Mouse (Mus musculus): ENCODE measurements around the gene AY761185. TPM values are rescaled to one million over a fixed set of nuclear protein-coding genes. Genes with fewer than 3 reads are reported as not detected.
"Not testable (repeated sequence)": the region's sequence is repeated elsewhere in the genome, so short reads cannot be mapped to it uniquely, and the experiment has no call there.

AY761185 gene
- not detected for total RNA-seq (2021)
- long read RNA-seq, experiment 1, result 0 reads
- long read RNA-seq, experiment 2, result 0 reads

DNA sequence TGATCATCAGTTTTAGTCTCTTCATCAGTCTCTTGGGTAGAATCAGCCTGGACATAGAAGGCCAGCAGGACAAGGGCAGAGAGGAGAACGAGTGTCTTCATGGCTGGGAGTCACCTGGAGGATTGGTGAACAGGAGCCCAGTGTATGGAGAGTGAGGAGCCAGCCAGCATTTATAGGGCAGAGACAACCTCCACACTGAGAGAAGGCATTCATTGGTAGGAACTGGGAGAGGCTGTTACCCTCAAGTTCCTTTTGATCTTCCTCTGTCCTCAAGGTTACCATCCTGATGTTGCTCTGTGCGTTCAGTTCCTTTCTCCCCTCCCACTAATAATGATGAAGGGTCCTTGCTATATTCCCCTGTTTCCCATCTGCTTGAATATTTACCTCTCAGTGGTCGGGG is at the start of gene AY761185:
Gene AY761185 (minus strand): TSS at position 101 of the 400 bp plus-strand sequence.
- no peak for DNase-seq (ENCODE audit: low spot score in 2 of 2)

DNA sequence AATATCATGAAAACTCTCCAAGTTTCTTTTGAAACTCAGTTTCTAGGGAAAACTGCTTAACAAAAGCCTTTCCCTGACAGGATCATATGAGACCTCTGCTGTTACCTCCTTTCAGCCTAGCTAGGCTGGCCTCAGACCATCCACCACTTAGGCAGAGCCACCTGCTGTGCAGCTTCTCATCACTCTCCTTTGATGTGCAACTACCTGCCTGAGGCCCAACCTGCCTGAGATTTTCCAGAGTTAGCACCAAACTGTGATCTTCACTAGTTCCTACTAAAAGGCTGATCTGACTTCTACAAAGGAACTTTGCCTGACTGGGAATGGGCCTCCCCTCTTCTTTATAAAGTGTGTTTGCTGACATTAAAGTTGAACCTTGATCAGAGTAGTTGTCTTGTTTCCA is 49.5 kb upstream of the AY761185 start:
- DNase-seq (ENCODE audit: low spot score in 2 of 2), result not testable (repeated sequence)

DNA sequence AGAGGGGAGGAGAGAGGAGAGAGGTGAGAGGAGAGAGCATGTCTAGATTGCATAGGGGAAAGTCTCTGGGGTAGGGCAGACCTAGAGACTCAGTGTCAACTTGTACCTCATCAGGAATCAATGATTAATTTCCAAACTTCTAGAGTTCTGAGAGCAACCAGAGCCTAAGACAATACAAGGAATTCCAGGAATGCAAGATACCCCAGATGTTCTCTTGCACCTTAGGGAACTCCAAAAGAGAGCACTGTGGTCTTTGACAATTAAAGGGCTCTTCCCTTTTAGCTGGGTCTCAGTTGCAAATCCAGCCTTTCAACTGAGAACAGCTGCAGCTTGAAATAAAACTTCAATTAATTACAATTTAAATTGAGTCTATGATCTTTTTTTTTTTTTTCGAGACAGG is 35.3 kb upstream of the AY761185 start:
- no peak for DNase-seq (ENCODE audit: low spot score in 2 of 2)

DNA sequence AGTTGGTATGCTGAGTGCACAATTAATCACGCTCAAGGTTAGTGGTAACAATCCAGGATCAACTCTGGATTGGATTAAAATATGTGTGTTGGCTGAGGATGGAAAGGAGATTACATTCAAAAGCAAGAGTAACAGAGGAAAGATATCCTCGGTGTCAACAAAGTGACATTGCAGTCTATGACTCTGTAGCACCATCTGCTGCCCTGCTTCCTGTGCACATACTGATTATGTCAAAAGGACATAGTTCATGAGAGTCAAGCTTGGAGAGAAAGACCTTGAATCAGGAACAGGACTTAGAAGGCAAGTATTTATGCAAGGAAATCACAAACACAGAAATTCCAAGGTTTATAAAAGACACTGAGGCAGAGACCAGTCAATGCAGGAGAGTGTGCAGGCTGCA is 20.0 kb upstream of the AY761185 start:
- DNase-seq (ENCODE audit: low spot score in 2 of 2), result no peak

DNA sequence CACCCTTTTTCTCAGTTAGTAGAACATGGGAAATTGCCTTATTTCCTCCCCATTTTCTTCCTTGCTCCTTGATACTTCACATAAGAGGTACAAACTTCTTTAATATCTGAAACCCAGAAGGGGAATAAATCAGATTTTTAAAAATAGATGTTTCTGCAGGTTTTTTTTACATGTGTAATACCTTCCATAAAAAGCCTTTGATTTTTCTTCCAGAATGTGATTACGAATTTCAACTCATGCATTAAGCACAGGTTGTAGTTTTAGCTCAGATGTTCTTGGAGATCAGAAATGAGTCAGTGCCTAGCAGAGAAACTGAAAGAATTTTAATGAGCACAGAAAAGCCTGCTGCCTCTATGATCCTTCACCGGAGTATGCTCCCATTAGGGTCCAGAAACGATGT is 22.5 kb downstream of the AY761185 start, which contains the start of gene Gm6040:
Gene Gm6040 (minus strand): TSS at position 101 of the 400 bp plus-strand sequence.
- DNase-seq (ENCODE audit: low spot score in 2 of 2), result no peak

DNA sequence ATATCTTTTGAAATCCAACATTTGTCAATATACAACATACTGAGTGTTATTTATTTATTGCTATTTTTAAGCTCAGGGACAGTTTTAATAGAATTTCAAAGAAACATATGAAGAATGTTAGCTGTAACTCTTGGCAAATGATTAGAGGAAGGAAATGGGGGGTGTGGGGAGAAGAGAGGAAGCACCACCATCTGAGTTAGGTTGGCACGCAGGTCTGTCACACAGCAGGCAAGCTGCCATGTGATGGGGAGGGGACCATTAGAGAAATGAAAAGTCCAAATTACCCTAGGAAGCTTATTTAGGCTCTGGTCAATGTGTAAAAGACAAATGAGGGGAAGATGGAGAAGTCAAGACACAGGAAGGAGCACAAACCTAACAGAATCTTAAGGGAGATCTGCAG is 32.2 kb downstream of the AY761185 start:
- DNase-seq (ENCODE audit: low spot score in 2 of 2), result no peak

DNA sequence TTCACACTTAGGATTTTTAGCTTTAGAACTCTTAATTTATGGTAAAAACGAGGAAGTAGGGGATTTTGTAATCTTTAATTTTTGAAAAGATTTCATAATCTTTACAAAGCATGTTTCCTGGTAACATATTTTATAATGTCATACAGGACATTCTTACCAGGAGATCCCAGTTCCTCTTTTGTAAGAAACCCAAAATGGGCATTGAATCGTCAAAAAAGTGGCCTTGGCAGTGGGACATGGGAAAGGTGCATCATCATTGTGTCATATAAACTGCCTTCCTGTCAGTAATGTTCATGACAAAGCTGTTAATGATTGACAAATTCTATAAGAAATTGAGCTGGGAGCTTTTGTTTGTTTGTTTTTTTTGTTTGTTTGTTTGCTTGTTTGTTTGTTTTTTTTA is 36.3 kb downstream of the AY761185 start:
- DNase-seq (ENCODE audit: low spot score in 2 of 2), result no peak

DNA sequence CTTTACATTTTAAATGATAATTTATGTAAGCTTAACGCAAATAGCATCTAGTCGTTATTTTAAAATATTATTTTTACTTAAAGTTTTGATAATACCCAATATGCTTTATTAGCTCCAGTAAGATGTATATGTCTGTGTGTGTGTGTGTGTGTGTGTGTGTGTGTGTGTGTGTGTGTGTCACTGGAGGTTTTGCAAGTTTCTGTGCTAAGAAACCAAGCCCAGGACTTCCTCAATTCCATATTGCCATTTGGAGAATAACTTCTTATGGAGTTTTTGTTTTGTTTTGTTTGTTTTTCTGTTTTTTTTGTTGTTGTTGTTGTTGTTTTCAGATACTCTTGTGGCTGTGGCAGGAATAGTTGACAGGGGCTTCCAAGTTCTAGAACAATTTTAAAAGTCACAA is 37.4 kb downstream of the AY761185 start:
- no peak for DNase-seq (ENCODE audit: low spot score in 2 of 2)

DNA sequence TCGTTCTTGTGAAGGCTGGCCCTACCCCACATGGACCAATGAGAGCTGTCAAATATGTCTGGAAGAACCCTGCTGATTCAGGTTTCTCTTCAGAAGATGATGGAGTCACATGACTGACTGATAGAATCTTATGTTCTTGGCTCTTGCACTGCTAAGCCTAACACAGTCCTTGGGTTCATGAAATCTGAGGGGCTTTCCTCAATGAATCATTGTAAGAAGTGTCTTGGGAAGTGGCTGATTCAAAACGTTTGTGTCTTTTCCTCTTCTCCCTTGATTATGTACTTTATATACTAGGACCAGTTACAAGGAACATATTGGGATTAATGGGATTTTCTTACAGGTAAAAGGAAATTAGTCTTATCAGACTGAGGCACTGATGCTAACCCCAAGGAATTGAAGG is 42.0 kb downstream of the AY761185 start, which contains the start of gene Gm15056:
Gene Gm15056 (minus strand): TSS at position 101 of the 400 bp plus-strand sequence.
- no peak for DNase-seq (ENCODE audit: low spot score in 2 of 2)

Other genes starting within 250 kb of the AY761185 start
- gene Defb33, start 52.0 kb downstream of the AY761185 start, total RNA-seq (2021), result not detected
- gene Gm15056, start 42.1 kb downstream of the AY761185 start, total RNA-seq (2021), result not detected
- not detected for gene Gm6040, start 22.6 kb downstream of the AY761185 start, total RNA-seq (2021)
- gene Defa21, start 80.8 kb upstream of the AY761185 start, total RNA-seq (2021), result not detected
- gene Defa23, start 110.3 kb upstream of the AY761185 start, total RNA-seq (2021), result not detected
- gene Defa35, start 120.3 kb upstream of the AY761185 start, total RNA-seq (2021), result not detected
- gene Defa25, start 139.7 kb upstream of the AY761185 start, total RNA-seq (2021), result not detected
- not detected for gene Gm14851, start 151.3 kb upstream of the AY761185 start, total RNA-seq (2021)
- gene Defa30, start 189.9 kb upstream of the AY761185 start, total RNA-seq (2021), result not detected
- not detected for gene Defa22, start 217.6 kb upstream of the AY761185 start, total RNA-seq (2021)
- gene Defa31, start 246.9 kb upstream of the AY761185 start, total RNA-seq (2021), result not detected